Mouse (Mus musculus) gastrocnemius, adult 18-20 months (tissue): Measurements from ENCODE around the gene Kif13a. TPM values are rescaled to one million over a fixed set of nuclear protein-coding genes. Genes with fewer than 3 reads are reported as not detected.

Experiments
- DNase-seq: peaks from one replicate; pipeline ENCODE4 v3.0.0; 2021; ENCODE audit warnings: low spot score
- long read RNA-seq, 2 experiments: library from polyadenylated mRNA; stranded (forward); transcript quantifications; one replicate each; pipeline ENCODE4 v2.0.0; 2021
- total RNA-seq, 2 experiments: library from RNA; stranded (reverse); gene quantifications; 2 replicates each; pipeline ENCODE4 v1.2.3; 2021

The Kif13a gene
- total RNA-seq = 10 to 100 TPM; 82.9 to 87.5 TPM
- long read RNA-seq, experiment 1, partial matches to known transcripts = 22 of 36 reads
- long read RNA-seq, experiment 1, other reads (novel, unspliced or antisense) = 14 of 36 reads
- long read RNA-seq, experiment 2, partial matches to known transcripts = 16 of 29 reads
- long read RNA-seq, experiment 2, other reads (novel, unspliced or antisense) = 13 of 29 reads

DNA sequence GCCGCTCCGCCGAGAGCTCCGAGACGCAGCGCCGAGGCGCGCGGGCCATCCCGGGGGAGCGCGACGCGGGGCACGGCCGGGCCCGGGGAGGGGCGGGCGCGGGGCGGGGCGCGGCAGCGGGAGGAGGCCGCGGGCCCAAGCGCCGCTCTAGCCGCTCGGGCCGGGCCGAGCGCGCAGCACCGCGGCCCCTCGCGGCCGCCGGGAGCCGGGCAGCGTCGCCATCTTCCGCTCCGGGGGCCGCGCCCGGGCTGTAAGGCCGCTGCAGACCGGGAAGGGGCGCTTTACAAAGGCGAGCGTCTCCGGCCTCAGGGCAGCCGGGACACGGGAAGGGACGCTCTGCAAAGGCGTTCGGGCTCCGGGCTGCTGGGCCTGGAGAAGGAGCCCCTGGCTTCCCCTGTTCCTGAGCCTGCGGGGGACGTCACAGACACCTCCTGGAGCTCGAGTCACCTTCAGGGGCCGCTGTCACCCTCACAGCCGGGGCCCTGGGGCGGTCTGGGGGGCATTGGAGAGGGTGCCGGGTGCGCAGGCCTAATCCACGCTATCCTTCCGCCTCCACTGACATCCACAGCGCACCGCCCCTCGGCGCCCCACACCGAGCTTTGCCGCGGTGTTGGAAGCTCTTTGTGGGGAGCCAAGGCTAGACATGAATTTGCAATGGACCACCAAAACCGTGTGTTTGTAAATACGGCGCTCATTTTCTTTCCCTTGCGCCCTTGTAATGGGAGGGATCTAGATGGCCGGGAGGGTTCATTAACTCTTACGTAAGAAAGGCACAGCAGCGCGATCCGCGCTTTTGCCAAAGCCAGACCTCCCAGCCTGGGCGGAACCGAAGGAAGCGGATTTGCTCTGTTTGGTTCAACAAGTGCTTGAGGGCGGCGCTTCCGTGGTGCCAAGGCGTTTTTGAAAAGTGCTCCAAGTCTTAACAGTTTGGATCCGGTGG is at the start of gene Kif13a:
Gene Kif13a, minus strand, starts transcription at position 149 of the 940 bp plus-strand sequence.
- peak; percentile 93 for DNase-seq

- DNase-seq = no peak
Measured at GRCm38 (mm10) chr13:46976532-46976931, 46.9 kb upstream of the Kif13a start.

- no peak for DNase-seq
Measured at GRCm38 (mm10) chr13:46975930-46976329, 46.3 kb upstream of the Kif13a start.

DNA sequence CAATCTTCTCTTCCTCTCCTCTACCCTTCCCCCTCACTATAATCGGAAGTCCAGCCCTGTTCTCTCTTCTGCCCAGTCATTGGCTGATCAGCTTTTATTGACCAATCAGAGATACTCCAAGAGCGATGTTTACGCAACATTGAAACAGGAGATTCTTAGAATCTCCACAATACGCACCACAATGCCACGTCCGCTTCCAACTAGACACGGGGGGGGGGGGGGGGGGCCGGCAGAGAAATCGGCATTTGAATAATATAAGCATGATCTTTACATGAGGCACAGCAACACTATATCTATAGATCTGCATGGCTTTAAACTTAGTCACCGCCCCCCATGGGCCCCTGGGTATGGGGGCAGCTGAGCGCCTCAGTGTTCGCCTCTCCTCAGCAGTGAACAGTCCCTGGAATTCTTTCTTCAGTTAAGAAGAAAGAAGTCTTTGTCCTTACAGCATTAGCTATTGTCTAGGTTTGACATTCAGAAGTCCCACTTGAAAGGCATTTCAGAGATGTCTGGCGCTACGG is 45.4 kb upstream of the Kif13a start:
- DNase-seq = no peak

DNA sequence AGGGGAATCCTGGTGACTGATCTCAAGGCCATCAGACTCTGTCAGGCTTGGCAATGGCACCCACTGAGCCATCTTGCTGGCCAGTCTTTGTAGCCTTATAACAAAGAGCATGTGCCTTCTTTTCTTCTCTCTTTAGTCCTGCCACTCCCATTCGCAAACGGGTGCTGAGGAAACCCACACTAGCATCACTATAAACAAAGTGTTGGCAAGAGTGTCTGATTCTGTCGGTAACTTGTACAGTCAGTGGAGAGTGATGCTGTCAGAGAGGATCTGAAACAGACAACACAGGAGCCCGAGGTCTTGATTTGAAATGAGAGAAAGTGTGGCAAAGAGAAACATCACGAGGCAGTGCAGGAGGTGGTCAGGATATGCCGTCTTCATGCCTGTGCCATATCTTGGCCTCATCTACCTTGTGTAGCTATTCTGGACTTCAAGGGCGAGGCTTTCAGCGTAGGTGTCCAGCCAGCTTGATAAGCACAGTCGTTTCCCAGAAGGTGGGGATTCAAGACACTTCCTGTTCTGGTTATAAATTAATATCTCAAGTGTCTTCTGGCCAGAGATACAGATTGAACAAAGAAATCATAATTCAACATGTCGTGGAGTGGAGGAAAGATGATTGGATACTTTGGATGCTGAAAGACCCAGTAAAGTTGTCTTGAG is 40.7 kb upstream of the Kif13a start:
- no peak for DNase-seq

DNA sequence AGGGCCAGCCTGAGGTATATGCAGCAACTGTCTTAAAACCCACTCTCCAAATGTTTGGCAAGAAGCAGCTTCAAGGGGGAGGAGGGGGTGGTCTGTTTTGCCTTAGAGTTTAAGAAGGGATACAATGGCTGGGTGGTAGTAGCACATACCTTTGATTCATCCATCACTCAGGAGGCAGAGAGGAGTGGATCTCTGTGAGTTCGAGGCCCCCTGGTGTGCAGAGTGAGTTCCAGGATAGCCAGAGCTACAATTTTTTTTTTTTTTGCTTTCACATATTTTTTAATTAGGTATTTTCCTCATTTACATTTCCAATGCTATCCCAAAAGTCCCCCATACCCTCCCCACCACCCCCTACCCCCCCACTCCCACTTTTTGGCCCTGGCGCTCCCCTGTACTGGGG is 39.0 kb upstream of the Kif13a start:
- no peak for DNase-seq

DNA sequence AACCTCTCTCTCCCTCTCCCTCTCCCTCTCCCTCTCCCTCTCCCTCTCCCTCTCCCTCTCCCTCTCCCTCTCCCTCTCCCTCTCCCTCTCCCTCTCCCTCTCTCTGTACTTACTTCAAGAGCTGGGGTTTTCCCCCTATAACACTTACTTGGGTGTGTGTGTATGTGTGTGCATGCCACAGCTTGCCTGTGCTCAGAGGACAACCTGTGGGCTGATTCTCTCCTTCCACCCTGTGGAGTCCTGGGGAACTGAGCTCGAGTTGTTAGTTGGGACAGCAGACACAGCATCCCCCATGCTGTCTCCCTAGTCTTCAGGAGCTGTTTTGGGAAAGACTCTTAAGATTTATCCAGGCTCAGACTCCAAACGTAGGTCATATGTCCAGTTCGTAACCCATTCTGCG is 37.6 kb upstream of the Kif13a start:
- DNase-seq = no peak

DNA sequence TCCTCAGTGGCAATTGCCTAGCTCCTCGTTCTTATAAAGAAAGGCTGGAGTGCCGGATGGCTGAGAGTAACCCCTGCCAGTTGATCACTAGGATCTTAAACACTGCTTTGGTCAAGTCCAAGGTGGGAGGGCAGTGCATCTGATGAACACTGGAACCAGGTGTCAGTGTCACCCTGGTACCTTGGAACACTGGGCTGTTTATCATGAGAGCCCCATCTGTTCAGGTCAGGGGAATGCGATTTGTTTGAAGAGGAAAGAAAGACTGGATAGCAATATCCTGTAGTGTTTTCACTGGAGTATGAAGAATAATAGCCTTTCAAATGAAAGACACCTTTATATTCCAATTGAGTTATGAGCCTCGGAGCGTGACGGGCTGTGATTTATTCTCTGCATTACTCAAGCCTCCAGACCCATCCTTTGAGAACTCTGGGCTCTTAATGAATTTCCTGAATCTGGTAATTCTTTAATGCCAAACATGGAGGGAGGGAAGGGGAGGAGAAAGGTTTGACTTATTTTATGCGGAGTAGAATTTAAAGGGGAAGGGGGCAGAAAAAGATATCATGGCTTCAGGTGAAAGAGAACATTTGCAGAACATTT is 31.3 kb upstream of the Kif13a start:
- DNase-seq = no peak

DNA sequence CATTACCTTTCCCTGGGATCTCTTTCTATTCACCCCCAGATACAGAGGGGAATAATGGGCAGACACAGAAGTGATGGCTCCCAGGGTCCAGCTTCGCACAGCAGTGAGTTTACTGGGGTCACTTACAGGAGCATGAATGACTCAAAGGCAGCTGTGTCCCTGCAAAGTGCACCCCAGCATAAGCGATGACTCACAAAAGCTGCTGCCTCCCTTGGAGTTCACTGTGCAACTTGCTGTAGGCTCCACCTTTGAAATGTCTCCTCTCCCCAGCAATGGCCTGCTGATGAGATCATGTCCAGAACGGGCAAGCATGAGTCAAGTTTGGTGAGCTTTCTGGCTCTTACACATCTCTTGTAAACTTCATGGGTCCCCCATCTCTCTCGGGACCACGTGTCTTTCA is 29.5 kb upstream of the Kif13a start:
- DNase-seq = no peak

- DNase-seq = no peak
Measured at GRCm38 (mm10) chr13:46951212-46951611, 21.5 kb upstream of the Kif13a start.

DNA sequence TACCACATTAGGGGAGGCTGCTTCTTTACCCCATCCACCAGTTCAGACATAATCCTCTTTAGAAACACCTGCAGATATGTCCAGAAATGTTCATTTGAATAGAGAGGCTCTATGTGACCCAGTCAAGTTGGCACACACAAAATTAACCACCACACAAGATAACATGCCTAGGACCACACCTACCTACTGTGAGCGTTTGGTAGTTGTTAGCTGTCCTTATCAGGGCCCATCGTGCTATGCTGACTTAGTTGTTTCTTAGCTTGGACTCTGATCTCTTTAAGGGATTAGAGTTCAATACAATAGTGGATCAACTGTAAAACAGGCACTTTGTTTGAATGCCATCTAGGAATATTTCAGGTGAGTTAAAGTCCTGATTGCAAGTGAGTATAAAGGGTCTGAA is 20.1 kb upstream of the Kif13a start:
- no peak for DNase-seq

- no peak for DNase-seq
Measured at GRCm38 (mm10) chr13:46948027-46948426, 18.4 kb upstream of the Kif13a start.

DNA sequence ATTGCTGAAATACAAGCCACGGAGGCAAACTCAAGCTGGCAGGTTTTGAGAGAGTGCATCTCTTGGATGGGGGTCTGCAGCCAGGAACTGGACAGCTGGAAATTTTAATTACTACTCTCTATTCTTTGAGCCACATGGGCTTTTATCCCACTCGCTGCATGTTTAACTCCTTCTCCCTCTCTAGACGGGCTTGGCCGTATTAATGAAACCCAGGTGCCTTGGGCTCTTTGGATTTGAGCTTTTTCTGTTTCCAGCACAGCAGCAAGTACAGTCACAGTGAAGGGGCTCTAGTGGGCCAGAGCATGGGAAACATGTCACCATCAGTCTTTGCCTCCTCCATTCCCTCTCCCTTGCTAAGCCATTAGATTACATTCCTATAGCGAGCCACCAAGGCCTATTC is 16.4 kb upstream of the Kif13a start:
- no peak for DNase-seq

DNA sequence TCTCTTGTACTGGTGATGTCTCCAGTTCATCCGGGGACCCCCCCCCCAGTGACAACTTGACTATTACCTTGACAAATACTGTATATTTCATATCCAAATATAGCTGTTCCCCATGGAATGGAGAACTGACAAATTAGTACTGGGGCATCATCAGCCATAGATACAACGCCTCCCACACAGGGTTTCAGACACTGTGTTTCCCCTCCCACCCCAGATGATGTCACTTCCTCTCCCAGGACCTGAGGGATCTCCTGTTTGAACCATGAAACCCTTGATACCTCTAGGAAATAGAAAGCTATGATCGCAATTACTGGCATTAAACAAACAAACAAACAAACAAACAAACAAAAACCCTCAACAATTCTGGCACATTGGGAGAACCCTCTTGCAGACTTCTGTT is 15.6 kb upstream of the Kif13a start:
- no peak for DNase-seq

- no peak for DNase-seq
Measured at GRCm38 (mm10) chr13:46943294-46943693, 13.6 kb upstream of the Kif13a start.

DNA sequence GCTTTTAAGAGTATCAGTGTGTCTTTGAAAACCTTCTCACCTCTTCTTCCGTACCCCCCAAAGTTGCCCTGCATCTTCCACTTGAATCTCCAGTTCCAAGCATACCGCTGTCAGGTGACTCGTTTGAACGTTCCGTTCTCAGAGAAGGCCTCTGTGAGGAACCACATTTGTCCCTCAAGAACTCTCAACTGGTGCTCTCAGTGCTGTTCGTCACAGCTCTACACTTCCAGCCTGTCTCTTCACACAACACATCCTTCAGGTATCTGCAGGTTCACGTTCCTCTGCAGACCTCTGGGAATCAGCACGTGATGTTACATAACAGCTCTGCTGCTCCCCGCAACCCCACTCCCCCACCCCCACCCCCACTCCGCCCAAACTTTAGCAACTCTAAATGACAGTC is 4.4 kb upstream of the Kif13a start:
- DNase-seq = no peak

GRCm38 (mm10) chr13:46932846-46933245 is 3.2 kb upstream of the Kif13a start:
- no peak for DNase-seq

- DNase-seq = no peak
Measured at GRCm38 (mm10) chr13:46932049-46932448, 2.4 kb upstream of the Kif13a start.

DNA sequence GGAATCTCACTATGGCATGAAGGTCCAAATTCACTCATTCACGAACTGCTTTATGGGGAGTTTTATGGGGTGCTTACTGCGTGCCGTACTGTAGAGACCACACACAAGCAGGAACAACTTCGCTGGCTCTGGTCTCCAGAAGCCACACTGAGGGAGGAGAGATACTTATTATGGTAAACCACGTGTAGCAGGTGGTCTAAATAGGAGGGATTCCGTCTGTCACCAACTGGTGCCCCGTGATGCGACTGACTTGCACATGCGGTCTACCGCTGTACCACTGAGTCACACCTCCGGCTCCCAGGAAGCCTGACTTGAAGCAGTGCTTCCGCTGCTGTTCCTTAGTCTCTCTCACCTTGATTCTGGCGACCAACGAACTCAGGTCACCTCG is 986 bp upstream of the Kif13a start:
- no peak for DNase-seq

DNA sequence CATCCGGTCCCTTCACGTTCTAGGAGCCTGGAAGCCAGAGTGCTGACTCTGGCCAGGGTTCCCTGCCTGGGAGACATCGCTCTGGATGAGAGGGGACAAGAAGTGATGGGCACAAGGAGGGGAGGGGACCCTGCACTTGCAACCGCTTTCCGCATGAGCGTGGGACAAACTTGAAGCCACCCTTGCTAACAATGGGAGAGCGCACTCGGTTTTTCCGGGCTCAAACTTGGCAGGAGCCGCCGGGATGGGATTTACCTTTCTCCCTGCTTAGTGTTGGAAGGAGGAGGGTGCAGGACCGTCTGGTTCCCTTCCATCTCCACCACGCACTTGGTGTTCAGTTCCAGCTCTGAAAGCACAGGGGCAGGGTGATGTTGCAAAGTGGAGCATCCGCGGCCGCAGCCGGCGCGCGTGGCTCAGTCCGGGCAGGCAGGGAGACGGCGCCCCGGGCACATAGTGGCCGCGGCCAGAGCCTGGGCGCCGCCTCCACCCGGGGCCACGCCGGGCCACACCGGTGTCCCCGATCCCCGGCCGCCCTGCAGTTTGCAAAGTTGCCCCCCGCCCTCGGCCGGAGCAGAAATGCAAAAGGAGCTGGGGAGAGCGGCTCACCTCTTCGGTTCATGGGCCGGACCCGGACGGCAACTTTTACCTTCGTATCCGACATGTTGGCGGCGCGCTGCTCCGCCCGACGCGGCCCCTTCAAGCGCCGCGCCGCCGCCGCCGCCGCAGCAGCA is 541 bp downstream of the Kif13a start:
- peak; percentile 39 for DNase-seq

GRCm38 (mm10) chr13:46928404-46928803 is 1.3 kb downstream of the Kif13a start:
- DNase-seq = no peak
